Mouse (Mus musculus) mature B cell (primary cell): ENCODE data around the gene Tgm7.

Experiments
- in situ Hi-C: fragments of 300-500 bp; cut with MboI; formaldehyde crosslinking; loops from 2 replicates; pipeline ENCODE4 v1.14.3; 2019

Tgm7 gene

DNA sequence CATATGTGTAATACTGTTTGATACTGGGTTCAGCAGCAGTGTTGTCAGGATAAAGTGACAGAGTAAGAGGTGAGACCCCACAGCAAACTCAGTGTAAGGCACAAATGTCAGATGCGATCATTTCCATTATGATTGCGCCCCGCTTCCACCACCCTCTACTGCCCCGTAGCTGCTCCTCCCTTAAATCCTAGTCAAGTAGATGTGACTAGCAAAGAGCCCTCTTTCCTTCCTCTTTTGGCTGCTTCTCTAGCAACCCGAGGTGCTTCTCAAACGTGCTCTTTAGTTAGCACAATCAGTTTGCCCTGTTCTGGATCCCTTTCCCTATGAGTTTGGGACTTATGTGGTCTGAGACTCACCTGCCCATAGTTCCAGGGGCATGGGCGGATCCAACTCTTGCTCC is 34.8 kb downstream of the Tgm7 start:
- in situ Hi-C loops: no loop called here

- in situ Hi-C loops: no loop called here
Observed at GRCm38 (mm10) chr2:121071871-121072270, 37.7 kb downstream of the Tgm7 start.

DNA sequence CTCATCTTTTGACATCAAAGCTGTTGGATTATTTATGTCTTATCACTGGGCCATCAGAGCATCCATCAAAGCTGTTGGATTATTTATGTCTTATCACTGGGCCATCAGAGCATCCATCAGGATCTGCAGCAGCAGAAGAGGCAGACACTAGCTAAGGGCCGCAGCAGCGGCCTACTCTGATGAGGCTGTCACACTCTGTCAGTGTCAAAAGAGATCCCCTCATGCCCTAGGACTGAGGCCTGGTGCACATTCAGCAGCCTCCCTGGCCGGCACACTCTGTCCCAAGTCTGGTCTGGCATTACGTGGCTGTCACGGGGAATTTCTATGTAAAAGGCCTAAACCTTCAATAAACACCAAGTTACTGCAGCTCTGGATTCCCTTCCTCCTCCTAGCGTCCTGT is 40.1 kb downstream of the Tgm7 start:
- in situ Hi-C loops: no loop called here

- in situ Hi-C loops: no loop called here
Observed at GRCm38 (mm10) chr2:121067116-121067515, 42.5 kb downstream of the Tgm7 start.

DNA sequence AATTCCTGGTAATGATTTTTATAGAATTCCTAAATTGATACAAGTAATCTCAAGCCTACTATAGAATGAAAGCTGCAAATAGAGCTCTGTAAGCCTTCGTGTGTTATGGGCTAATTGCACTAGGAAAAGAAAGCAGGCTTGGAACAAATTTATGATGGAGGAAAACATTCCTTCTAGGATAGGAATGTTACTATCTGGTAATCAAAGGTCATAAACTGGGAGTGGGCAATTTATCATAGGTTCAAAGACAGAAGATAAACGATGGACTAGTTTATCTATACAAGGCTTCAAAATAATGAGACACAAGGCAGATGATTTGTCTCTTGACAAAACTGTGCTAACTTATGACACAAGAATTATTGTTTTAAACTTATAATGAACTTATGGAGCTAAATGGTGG is 48.3 kb downstream of the Tgm7 start:
- in situ Hi-C loops: no loop called here

GRCm38 (mm10) chr2:121057997-121058396 is 51.6 kb downstream of the Tgm7 start:
- in situ Hi-C loops: no loop called here

- in situ Hi-C loops: no loop called here
Observed at GRCm38 (mm10) chr2:121055915-121056314, 53.7 kb downstream of the Tgm7 start.

GRCm38 (mm10) chr2:121054060-121054459 is 55.5 kb downstream of the Tgm7 start:
- in situ Hi-C loops: no loop called here

- in situ Hi-C loops: no loop called here
Observed at GRCm38 (mm10) chr2:121052176-121052575, 57.4 kb downstream of the Tgm7 start.

DNA sequence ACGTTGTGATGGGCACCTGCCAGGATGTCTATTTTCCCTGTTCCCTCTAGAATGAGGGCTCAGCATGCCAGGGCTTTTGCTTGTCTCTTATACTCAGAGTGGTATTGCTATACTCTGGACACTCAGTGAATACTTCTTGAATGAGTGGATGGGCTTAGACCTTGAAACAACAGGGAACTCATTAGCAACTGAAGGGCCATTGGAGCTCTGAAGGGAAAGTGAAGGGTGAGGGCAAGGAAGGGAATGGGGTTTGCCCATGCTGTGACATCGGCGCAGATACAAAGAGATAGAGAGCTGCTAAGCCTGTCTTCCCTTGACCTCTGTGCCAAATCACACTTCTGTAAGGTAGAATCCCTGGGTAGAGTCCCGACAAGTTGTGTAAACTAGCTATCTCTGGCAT is 63.9 kb downstream of the Tgm7 start:
- in situ Hi-C loops: no loop called here
